Mouse (Mus musculus) neutrophil, adult 5-6 weeks (primary cell): ENCODE data around the gene Taf3. TPM values are rescaled to one million over a fixed set of nuclear protein-coding genes. Genes with fewer than 3 reads are reported as not detected.

Source experiments
- ATAC-seq: fragments of 151-379, 151-347 bp; 2 replicates; pipeline ENCODE4 v1.8.0; 2017; ENCODE audit warnings: mild to moderate bottlenecking, moderate TSS enrichment; ENCODE audit not compliant: insufficient number of reproducible peaks, poor library complexity, low FRiP score, severe bottlenecking; ENCODE audit errors: extremely low read depth
- total RNA-seq: library from RNA; stranded (forward); fragments of 200-1000 nt; gene quantifications from 2 replicates; pipeline ENCODE4 v1.2.3, GENCODE M21; 2017

The Taf3 gene
- total RNA-seq, 1 experiment from 2014 or later: 9.9 TPM

DNA sequence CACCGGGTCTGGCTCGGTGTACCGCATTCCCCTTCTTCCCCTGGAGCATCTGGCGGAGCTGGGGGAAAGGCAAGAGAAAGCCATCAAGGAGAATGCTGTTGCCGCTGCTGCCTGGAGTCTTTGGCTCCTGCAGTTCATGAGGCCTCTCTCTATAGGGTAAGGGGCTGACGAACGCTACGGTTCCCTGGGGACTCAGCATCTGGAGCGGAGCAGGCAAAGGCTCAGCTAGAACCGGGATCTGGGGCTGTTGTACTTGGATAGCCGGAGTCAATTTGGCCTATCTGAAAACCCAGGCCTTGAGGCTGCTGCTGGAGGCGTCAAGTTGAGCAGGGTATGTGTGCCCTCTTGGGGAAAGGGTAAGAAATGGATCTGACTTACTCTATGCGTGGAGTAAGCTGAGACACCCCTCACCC, 166.8 kb downstream of the Taf3 start:
- no peak for ATAC-seq

GRCm38 (mm10) chr2:9881051-9881591, 167.3 kb downstream of the Taf3 start, which contains the start of gene 4930412O13Rik:
4930412O13Rik (plus strand) TSS chr2:9881252.
- ATAC-seq: no peak

DNA sequence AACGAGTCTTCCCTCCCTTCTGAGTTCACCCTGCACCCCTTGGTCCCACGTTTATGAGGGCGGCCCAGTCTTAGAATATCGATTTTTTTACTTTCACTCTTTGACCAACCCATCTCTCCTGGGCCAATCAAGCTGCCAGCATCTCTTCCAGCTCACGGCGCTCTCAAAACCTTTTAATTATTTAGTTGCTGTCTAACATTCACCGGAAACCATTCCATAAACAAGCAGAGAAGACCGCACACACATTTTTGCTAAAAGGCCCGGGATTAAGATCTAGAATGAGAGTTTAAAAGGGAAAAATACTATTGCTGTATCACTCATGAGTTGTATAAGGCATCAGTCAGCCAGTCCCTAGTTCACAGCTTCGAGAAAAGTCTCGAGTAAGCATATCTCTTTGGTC, 168.1 kb downstream of the Taf3 start:
- ATAC-seq: no peak

GRCm38 (mm10) chr2:9879493-9879892, 168.9 kb downstream of the Taf3 start:
- peak; percentile 77 for ATAC-seq

DNA sequence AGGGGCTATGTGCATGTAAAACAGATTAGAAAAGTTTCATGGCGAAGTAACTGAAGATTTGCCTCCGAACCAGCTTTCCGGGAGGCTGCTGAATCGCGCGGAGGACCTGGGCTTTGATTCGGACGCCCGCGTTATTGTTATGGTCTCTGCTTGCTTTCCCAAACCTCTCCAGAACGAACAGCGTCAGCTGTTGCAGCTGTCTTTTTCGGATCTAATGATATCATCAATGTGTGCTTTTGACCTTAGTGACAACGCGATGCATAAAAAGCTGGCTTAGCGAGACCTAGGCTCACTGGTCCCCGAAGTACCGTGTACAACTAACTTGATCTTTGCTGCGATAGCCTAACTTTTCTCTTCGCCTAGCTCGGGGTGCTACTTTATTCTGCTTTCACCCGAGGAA, 169.3 kb downstream of the Taf3 start:
- ATAC-seq: no peak

DNA sequence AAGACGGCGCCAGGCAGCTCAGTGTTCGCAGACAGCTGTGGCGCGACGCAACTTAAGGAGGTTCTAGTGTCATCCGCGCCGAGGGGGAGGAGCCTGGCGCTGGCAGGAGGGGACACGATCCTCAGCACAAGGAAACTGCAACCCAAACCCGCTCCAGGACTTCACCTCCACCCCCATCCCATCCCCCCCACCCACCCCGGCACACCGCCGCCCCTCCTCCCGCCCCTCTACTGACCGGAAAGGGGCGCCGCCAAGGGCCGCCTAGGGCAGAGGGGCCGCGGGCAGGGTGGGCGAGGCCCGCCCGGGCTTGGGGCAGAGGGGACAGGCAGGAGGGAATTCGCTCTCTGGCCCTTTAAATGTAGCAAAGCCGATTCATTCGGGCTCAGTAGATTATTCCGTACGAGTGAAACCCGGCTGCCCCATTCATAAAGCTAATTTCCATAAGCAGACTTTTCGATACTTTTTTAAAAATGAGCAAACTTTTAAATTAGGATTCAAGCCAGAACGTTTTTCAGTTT, 169.8 kb downstream of the Taf3 start:
- ATAC-seq: no peak

DNA sequence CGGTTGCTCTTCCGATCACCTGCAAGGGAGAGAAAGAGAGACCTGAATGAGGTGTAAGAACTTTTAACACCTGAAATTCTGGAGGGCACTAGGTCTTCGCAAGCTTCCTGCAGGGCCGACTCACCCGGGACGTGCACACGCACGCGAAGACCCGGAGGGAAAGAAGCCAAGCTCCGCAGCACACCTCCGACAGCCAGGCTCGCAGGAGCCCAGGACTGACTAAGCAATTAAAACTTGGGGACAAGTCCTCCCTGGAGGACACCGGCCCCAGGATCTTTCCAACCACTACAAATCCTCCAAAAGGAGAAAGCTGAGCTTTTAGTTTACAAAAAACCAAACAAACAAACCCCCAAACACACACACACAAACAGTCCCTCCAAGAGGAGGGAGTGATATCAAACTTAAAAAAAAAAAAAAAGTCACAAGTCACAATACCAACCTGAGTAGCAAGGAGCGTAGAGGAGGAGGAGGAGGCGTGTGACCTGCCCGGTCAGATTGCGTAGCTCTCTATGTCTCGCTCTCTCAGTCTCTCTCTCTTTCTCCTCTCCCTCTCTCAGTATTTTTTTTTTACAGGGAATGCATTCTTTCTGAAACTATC, 170.3 kb downstream of the Taf3 start:
- no peak for ATAC-seq

DNA sequence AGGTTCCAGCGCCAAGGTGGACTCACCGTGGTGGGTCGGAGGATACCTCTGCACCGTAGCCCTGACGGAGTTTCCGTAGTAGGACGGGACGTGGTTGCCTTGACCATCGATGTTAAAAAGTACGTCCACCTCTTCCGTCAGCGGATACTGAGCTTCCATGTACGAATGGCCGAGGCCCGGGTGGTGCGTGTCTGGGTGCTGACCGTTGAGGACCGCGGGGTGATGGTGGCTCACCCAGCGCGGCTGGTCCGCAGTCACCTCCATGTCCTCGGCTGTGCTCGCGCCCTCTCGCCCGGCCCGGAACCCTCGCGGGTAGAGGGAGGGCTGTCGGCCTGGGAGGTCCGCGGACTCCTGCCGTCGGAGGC, 171.1 kb downstream of the Taf3 start:
- ATAC-seq: no peak

DNA sequence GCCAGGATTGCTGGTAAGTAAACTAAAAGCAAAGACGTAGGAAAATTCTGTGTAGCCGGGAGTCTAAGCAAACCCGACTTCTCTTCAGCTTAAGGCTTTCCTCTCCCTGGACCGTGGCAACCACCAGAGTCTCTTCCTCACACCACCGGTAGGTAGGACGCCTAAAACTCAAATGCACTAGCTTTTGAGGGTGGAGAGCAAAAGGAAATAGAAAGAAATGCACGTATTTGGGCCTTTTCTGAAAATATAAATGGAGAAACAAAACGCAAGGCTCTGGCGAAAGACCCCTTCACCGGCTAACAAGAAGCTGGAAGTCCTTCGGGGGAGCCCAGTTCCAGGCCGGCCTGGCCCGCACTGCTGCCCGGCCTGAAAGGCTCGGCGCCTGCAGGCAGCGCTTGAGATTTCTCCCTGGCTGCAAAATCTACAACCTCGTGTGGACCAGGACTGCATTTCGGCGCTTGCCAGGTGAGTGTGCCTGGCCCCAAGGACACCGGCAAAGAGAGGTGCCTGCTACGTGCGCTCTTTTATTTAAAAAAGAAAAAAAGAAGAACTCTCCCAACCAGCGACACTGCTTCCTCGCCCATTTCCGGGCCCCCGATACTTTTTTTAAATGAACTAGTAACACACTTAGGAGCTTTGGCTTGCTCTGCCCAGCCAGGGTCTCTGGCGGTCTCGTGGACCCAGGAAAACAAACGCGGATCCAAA, 171.6 kb downstream of the Taf3 start:
- no peak for ATAC-seq

DNA sequence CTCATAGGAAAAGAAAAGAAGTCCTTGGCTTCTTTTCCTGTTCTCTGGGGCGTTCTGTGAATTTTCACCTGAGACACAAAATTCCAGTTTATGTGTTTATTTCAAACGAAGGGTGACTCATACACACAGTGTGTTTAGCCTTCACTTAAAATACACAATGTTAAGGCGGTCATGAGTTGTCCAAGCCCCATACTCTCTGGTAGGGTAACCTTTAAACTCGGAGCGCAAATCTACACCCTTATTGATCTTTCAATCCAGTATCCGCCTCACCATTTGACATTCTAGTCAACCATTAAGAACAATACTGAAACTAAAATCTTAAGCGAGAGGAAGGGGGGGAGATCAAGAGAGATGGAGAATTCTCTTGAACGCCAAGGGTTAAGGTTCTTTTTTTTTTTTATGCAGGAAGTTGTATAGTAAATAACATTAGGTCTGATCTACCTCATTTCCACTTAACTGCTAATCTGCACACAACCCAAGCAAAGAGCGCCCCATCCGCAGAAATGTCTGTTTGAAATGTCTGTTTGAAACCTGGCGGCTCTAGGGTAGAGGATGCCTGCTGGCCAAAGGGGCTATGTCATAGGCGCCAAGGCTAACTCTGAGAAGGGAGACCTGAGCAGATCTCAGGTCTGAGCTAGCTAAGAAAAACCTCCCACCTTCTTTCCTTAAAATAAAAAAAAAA, 172.6 kb downstream of the Taf3 start:
- no peak for ATAC-seq

GRCm38 (mm10) chr2:9875220-9875619, 173.2 kb downstream of the Taf3 start:
- no peak for ATAC-seq

DNA sequence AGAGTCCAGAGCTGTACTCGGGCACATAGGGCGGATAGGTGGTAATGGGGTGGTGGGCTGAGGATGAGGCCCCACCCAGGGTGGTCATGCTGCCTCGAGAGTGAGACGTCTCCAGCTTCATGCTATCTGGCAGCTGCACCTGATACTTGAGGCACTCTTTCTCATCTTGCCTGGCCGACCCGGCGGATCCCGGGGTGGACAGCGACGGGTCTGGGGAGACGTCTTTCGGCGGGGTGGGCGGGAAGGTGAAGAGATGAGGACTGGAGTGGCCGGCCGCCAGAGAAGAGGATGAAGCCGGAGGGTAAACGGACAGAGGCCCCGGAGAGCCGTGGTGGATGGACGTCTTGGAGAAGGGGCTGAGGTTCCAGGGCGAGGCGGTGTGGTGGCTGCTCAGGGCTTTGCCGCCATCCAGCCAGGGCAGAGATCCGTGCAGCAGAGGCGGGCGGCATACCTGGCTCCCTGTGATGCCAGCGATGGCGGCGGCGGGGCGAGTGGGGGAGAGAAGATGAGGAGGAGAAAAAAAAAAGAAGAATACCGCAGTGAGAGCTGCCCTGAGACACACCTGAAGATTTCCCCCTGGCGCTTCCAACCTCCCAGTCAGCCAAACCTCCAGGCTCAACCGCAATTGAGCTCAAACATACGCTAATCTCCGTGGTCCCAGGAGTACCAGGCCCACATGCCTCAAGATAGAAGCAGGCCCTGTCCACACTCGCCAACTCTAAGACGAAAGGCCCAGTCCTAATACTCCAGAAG, 173.8 kb downstream of the Taf3 start:
- no peak for ATAC-seq

DNA sequence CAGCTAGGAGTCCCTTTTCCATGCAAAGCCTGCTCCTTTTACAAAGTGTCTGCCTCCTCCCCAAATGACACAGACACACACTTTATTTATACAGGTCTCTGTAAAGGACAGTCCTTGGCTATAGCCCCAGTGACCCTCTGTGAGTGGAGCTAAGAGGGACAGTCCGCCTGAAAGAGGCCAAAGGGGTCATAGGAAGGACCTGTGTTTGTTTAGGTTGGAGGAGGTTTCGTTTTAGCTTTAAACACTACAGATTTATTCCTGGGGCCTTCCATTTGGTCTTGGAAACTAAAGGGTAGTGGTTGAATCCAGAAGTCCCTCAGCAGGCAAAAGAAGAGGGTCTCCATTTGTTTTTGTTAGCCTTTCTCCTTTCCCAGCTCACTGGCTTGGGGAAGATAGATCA, 174.6 kb downstream of the Taf3 start:
- ATAC-seq: no peak

DNA sequence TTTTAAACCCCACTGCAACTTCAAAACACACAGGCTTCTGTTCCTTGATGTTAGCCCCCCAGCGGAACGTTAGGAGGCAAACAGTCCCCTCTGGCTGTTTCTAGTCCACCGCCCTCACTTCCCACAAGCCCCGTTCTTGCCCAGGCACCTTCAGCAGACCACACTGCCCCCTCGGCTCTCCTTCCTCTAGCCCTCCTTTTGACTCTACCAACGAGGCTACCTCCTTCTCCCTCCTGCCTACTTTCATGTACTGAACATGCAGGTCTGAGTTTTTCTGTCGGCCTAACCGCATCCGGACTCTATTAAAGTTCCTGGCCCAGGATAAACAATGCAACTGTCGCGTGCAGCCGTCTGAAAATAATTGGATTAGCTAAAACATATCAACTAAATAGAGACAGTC, 175.7 kb downstream of the Taf3 start:
- ATAC-seq: no peak

DNA sequence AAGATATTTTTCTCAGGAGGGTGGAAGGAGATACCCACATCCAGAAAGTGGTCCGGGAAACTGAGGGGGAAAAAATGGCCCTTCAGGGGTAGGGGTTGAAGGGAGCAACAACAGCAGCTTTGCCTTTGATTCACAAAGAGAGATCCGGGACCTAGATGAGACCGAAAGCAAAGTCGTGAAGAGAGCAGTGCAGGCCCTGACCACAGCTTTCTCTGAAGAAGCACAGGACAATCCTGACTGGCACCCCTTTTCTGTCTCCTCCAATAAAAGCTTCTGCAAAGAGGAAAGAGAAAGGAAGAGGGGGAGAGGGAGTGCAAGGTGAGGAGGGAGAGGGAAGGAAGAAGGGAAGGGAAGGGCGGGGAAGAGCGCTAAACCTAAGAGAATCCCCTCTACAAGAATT, 176.6 kb downstream of the Taf3 start:
- ATAC-seq: no peak

- no peak for ATAC-seq
These were observed 177.2 kb downstream of the Taf3 start for GRCm38 (mm10) chr2:9871141-9871716.

DNA sequence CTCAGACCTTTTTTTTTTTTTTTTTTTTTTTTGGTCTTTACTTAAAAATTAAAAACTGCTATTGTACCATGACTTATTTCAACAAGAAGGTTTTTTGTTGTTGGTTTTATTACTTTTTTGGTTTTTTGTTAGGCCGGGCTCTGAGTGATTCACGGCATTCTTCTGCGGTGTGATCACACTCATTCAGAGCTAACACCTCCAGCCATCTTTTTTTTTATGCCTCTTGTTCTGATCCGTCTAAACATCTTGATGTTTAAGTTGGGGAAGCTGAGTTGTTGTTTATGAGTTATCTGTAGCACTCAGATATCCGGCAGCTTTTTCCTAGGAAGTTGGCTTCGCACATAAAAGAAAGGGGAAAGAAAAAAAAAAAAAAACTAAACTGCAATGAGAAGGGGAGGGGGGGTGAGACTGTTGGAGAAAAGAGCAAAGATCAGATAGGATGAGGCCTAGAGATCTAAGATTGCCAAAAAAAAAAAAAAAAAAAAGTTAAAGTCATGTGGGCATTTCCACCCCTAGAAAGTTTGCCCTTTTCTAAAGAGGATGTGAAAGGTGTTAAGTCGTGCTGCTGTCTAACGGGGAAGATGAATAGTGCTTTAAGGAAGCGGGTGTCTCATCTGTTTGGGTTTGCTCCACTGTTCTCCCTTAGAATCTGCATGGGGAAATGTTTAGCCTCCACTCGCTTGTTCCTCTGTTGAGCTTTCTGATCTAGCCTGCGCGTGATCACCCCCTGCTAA, 181.1 kb downstream of the Taf3 start:
- ATAC-seq: no peak
